ENCODE assay signal across 21 mouse cellular contexts in the genomic region with DNA sequence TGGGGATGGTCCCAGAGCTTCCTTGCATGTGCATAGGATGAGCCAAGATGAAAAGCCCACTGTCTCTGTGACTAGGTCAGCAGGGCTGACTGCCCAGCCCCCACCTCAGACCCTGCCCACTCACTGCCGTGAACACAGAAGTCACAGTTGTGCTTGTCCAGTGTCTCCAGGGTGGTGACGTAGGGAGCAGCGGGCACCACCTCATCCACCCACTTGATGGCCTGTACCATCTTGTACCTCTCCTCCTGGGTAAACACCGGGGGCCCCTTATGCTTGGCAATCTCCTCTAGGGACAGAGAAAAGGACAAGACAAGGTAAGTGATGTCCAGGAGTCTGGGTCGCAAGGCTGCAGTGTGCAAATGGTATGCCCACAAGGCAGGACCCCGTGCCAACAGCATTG. TPM values are rescaled to one million over a fixed set of nuclear protein-coding genes. Genes with fewer than 3 reads are reported as not detected.
DNase-seq lines count a peak whose midpoint lies in the region; ATAC-seq and TF ChIP-seq lines count a peak whose summit lies in the region.
"Had no signal": no experiment of that assay in that cellular context is flagged by ENCODE, and none has a peak within 500 bp of the region (broad histone marks: within the 10 kb centered on the region; RNA-seq: fewer than 3 reads in every experiment).

No protein-coding gene starts in this region.

- H3K4me3 ChIP-seq in hindbrain, embryonic 13.5 days, result no peak overlapping the region; the same call in 1 of the 2 replicates
- H3K4me3 ChIP-seq in hindbrain, embryonic 10.5 days, result no peak overlapping the region
- H3K4me3 ChIP-seq in neural tube, embryonic 13.5 days, result no peak overlapping the region
- no peak overlapping the region for H3K4me3 ChIP-seq in neural tube, embryonic 15.5 days (replicated peaks)
- H3K4me3 ChIP-seq in intestine, postnatal 0 days (ENCODE audit: low read depth, low read length), result no peak overlapping the region
- H3K4me3 ChIP-seq: forebrain, embryonic 13.5 days; kidney, embryonic 15.5 days; stomach, embryonic 15.5 days had no signal

- H3K4me1 ChIP-seq in hindbrain, embryonic 13.5 days (replicated peaks), result peaks cover 30% of the 10 kb centered on the region
- H3K4me1 ChIP-seq in hindbrain, embryonic 10.5 days (replicated peaks), result peaks cover 38% of the 10 kb centered on the region
- H3K4me1 ChIP-seq in neural tube, embryonic 13.5 days (replicated peaks), result peaks cover 29% of the 10 kb centered on the region
- H3K4me1 ChIP-seq in neural tube, embryonic 15.5 days, result peaks cover 27% of the 10 kb centered on the region
- H3K4me1 ChIP-seq in intestine, postnatal 0 days (replicated peaks; ENCODE audit: control insufficient read depth, insufficient read depth, low read length), result peaks cover 6% of the 10 kb centered on the region; the same call in 1 of the 2 replicates

- H3K36me3 ChIP-seq in hindbrain, embryonic 13.5 days, result peaks cover 70% of the 10 kb centered on the region
- H3K36me3 ChIP-seq in hindbrain, embryonic 10.5 days, result peaks cover 82% of the 10 kb centered on the region
- peaks cover 69% of the 10 kb centered on the region for H3K36me3 ChIP-seq in neural tube, embryonic 13.5 days
- H3K36me3 ChIP-seq in neural tube, embryonic 15.5 days, result peaks cover 61% of the 10 kb centered on the region
- peaks cover 67% of the 10 kb centered on the region for H3K36me3 ChIP-seq in intestine, postnatal 0 days (ENCODE audit: control insufficient read depth, insufficient read depth)

- TF ChIP-seq CTCF in intestine, postnatal 0 days (IDR thresholded peaks at IDR 0.05; ENCODE audit: low read depth), result no peak

- H3K27ac ChIP-seq in hindbrain, embryonic 13.5 days, result no peak overlapping the region
- H3K27ac ChIP-seq in hindbrain, embryonic 10.5 days, result no peak overlapping the region
- no peak overlapping the region for H3K27ac ChIP-seq in neural tube, embryonic 13.5 days (replicated peaks)
- no peak overlapping the region for H3K27ac ChIP-seq in neural tube, embryonic 15.5 days (replicated peaks)
- H3K27ac ChIP-seq in intestine, postnatal 0 days (ENCODE audit: low read depth, low read length), result peak overlapping the region; percentile 98
- H3K27ac ChIP-seq: forebrain, embryonic 13.5 days; kidney, embryonic 15.5 days; stomach, embryonic 15.5 days had no signal

- WGBS in hindbrain, embryonic 13.5 days, result 94% methylated on average over 6 of the region's 6 CpGs
- WGBS in hindbrain, embryonic 10.5 days, result 95% methylated on average over 6 of the region's 6 CpGs
- WGBS in neural tube, embryonic 13.5 days, result 92% methylated on average over 6 of the region's 6 CpGs
- WGBS in neural tube, embryonic 15.5 days, result 98% methylated on average over 6 of the region's 6 CpGs
- 93% methylated on average over 6 of the region's 6 CpGs for WGBS in intestine, postnatal 0 days

- DNase-seq in hindbrain, embryonic 10.5 days (ENCODE audit: low spot score), result no peak
- DNase-seq in kidney, adult 8-10 months, result no peak
- no peak for DNase-seq in lung, postnatal 36 days
- DNase-seq: adrenal gland, postnatal 14 days; cerebellum, adult 8-10 months; gastrocnemius, postnatal 25 days; heart, postnatal 10 days; left cerebral cortex, postnatal 4 days; lung, adult 2 months; lung, postnatal 4 days; midbrain, embryonic 14.5 days had no signal

- peak overlapping the region; percentile 24; the same call in 1 of the 2 replicates for H3K9ac ChIP-seq in hindbrain, embryonic 13.5 days
- H3K9ac ChIP-seq in neural tube, embryonic 13.5 days, result 0 out of 2 replicates have a peak overlapping the region, but pooled peaks have one; percentile 34
- H3K9ac ChIP-seq in neural tube, embryonic 15.5 days (replicated peaks), result no peak overlapping the region
- H3K9ac ChIP-seq in intestine, postnatal 0 days (ENCODE audit: low read depth, low read length), result peak overlapping the region; percentile 45; the same call in 1 of the 2 replicates
- H3K9ac ChIP-seq: forebrain, embryonic 13.5 days; kidney, embryonic 15.5 days; stomach, embryonic 15.5 days had no signal

- no peak for ATAC-seq in hindbrain, embryonic 13.5 days (ENCODE audit: low FRiP score)
- no peak for ATAC-seq in neural tube, embryonic 13.5 days (ENCODE audit: low read depth)
- no peak for ATAC-seq in neural tube, embryonic 15.5 days (ENCODE audit: low FRiP score)
- ATAC-seq in intestine, postnatal 0 days, result no peak
- ATAC-seq: activated CD4-positive, CD25-positive, alpha-beta regulatory T cell, adult 4 months; forebrain, embryonic 13.5 days; Patski had no signal

- H3K27me3 ChIP-seq in hindbrain, embryonic 13.5 days, result no peaks in the 10 kb centered on the region
- no peaks in the 10 kb centered on the region for H3K27me3 ChIP-seq in hindbrain, embryonic 10.5 days (ENCODE audit: insufficient read depth, poor library complexity, severe bottlenecking)
- H3K27me3 ChIP-seq in neural tube, embryonic 13.5 days, result no peaks in the 10 kb centered on the region
- H3K27me3 ChIP-seq in neural tube, embryonic 15.5 days (replicated peaks), result no peaks in the 10 kb centered on the region
- H3K27me3 ChIP-seq in intestine, postnatal 0 days (replicated peaks; ENCODE audit: control insufficient read depth, insufficient read depth, low read length), result no peaks in the 10 kb centered on the region
- H3K27me3 ChIP-seq: forebrain, embryonic 13.5 days; kidney, embryonic 15.5 days; Patski; stomach, embryonic 15.5 days had no signal

- no peaks in the 10 kb centered on the region for H3K9me3 ChIP-seq in hindbrain, embryonic 13.5 days
- H3K9me3 ChIP-seq in hindbrain, embryonic 10.5 days, result no peaks in the 10 kb centered on the region
- H3K9me3 ChIP-seq in neural tube, embryonic 13.5 days, result no peaks in the 10 kb centered on the region
- H3K9me3 ChIP-seq in neural tube, embryonic 15.5 days (replicated peaks), result no peaks in the 10 kb centered on the region
- no peaks in the 10 kb centered on the region for H3K9me3 ChIP-seq in intestine, postnatal 0 days (ENCODE audit: control insufficient read depth)
- H3K9me3 ChIP-seq: forebrain, embryonic 13.5 days; kidney, embryonic 15.5 days; stomach, embryonic 15.5 days had no signal

- no peak overlapping the region for H3K4me2 ChIP-seq in hindbrain, embryonic 13.5 days
- H3K4me2 ChIP-seq in neural tube, embryonic 13.5 days, result no peak overlapping the region
- no peak overlapping the region for H3K4me2 ChIP-seq in neural tube, embryonic 15.5 days
- H3K4me2 ChIP-seq in intestine, postnatal 0 days (replicated peaks; ENCODE audit: low read depth), result peak overlapping the region; percentile 84; the same call in 1 of the 2 replicates

RNA-seq across cellular contexts. Expression of a gene that starts 2.6 kb away (rescaled TPM):
- 169 and 174 TPM in 2 replicates for polyA plus RNA-seq in hindbrain, embryonic 13.5 days (2015; fragmentation: Nextera tagmentation; extraction: Ambion mirVana)
- polyA plus RNA-seq in hindbrain, embryonic 10.5 days (2016; fragmentation: Nextera tagmentation; extraction: Ambion mirVana), result 139 and 160 TPM in 2 replicates
- 167 and 175 TPM in 2 replicates for polyA plus RNA-seq in neural tube, embryonic 13.5 days (2015; fragmentation: Nextera tagmentation; extraction: Ambion mirVana)
- polyA plus RNA-seq in neural tube, embryonic 15.5 days (2015; fragmentation: Nextera tagmentation; extraction: Ambion mirVana), result 224 and 248 TPM in 2 replicates
- 320 and 378 TPM in 2 replicates for polyA plus RNA-seq in intestine, postnatal 0 days (2015; fragmentation: Nextera tagmentation; extraction: Ambion mirVana)

RNA-seq across cellular contexts. Expression of a gene that starts 6.9 kb away (rescaled TPM):
- polyA plus RNA-seq in hindbrain, embryonic 13.5 days (2015; fragmentation: Nextera tagmentation; extraction: Ambion mirVana), result 0.79 and 1.3 TPM in 2 replicates
- polyA plus RNA-seq in hindbrain, embryonic 10.5 days (2016; fragmentation: Nextera tagmentation; extraction: Ambion mirVana), result 0.34 and 0.63 TPM in 2 replicates
- polyA plus RNA-seq in neural tube, embryonic 13.5 days (2015; fragmentation: Nextera tagmentation; extraction: Ambion mirVana), result 0.81 TPM in 1 of 2 replicates, not detected in the other
- polyA plus RNA-seq in neural tube, embryonic 15.5 days (2015; fragmentation: Nextera tagmentation; extraction: Ambion mirVana), result 0.86 and 3.2 TPM in 2 replicates
- polyA plus RNA-seq in intestine, postnatal 0 days (2015; fragmentation: Nextera tagmentation; extraction: Ambion mirVana), result 3.4 and 3.5 TPM in 2 replicates
- polyA plus RNA-seq: activated CD4-positive, CD25-positive, alpha-beta regulatory T cell, adult 4 months; C2C12; forebrain, embryonic 13.5 days had no signal

RNA-seq across cellular contexts. Expression of a gene that starts 9.9 kb away (rescaled TPM):
- 50.4 and 50.6 TPM in 2 replicates for polyA plus RNA-seq in hindbrain, embryonic 13.5 days (2015; fragmentation: Nextera tagmentation; extraction: Ambion mirVana)
- 37.0 and 42.4 TPM in 2 replicates for polyA plus RNA-seq in hindbrain, embryonic 10.5 days (2016; fragmentation: Nextera tagmentation; extraction: Ambion mirVana)
- polyA plus RNA-seq in neural tube, embryonic 13.5 days (2015; fragmentation: Nextera tagmentation; extraction: Ambion mirVana), result 52.0 and 55.2 TPM in 2 replicates
- polyA plus RNA-seq in neural tube, embryonic 15.5 days (2015; fragmentation: Nextera tagmentation; extraction: Ambion mirVana), result 43.2 and 45.1 TPM in 2 replicates
- 73.1 and 77.7 TPM in 2 replicates for polyA plus RNA-seq in intestine, postnatal 0 days (2015; fragmentation: Nextera tagmentation; extraction: Ambion mirVana)

RNA-seq across cellular contexts. Expression of a gene that starts 16.9 kb away (rescaled TPM):
- polyA plus RNA-seq in hindbrain, embryonic 13.5 days (2015; fragmentation: Nextera tagmentation; extraction: Ambion mirVana), result 179 and 192 TPM in 2 replicates
- 237 TPM in 2 replicates for polyA plus RNA-seq in hindbrain, embryonic 10.5 days (2016; fragmentation: Nextera tagmentation; extraction: Ambion mirVana)
- 175 and 192 TPM in 2 replicates for polyA plus RNA-seq in neural tube, embryonic 13.5 days (2015; fragmentation: Nextera tagmentation; extraction: Ambion mirVana)
- 206 and 208 TPM in 2 replicates for polyA plus RNA-seq in neural tube, embryonic 15.5 days (2015; fragmentation: Nextera tagmentation; extraction: Ambion mirVana)
- 107 and 108 TPM in 2 replicates for polyA plus RNA-seq in intestine, postnatal 0 days (2015; fragmentation: Nextera tagmentation; extraction: Ambion mirVana)

RNA-seq across cellular contexts. Expression of a gene that starts 17.0 kb away (rescaled TPM):
- 267 and 290 TPM in 2 replicates for polyA plus RNA-seq in hindbrain, embryonic 13.5 days (2015; fragmentation: Nextera tagmentation; extraction: Ambion mirVana)
- 607 and 643 TPM in 2 replicates for polyA plus RNA-seq in hindbrain, embryonic 10.5 days (2016; fragmentation: Nextera tagmentation; extraction: Ambion mirVana)
- 292 and 326 TPM in 2 replicates for polyA plus RNA-seq in neural tube, embryonic 13.5 days (2015; fragmentation: Nextera tagmentation; extraction: Ambion mirVana)
- 219 and 265 TPM in 2 replicates for polyA plus RNA-seq in neural tube, embryonic 15.5 days (2015; fragmentation: Nextera tagmentation; extraction: Ambion mirVana)
- 209 and 226 TPM in 2 replicates for polyA plus RNA-seq in intestine, postnatal 0 days (2015; fragmentation: Nextera tagmentation; extraction: Ambion mirVana)
